Mouse (Mus musculus) hindbrain, postnatal 0 days (tissue): ENCODE data around the gene Lamc1. TPM values are rescaled to one million over a fixed set of nuclear protein-coding genes. Genes with fewer than 3 reads are reported as not detected.

ENCODE experiments used
- ATAC-seq: fragments of 200-750 bp; cut with Nextera tagmentation; 2 replicates; pipeline ENCODE4 v1.8.0; 2017; ENCODE audit warnings: mild to moderate bottlenecking, moderate TSS enrichment, moderate library complexity
- DNase-seq: peaks from one replicate; pipeline ENCODE4 v3.0.0-alpha.2; 2015; ENCODE audit warnings: low spot score
- H3K27ac ChIP-seq: fragments of 300-500 bp; sonication (generic); 2 replicates; pipeline ENCODE4 v1.5.1; 2014; ENCODE audit warnings: mild to moderate bottlenecking
- H3K27me3 ChIP-seq: fragments of 300-500 bp; sonication (generic); 2 replicates; pipeline ENCODE4 v1.6.1; 2014; ENCODE audit warnings: low read length, mixed read lengths; ENCODE audit not compliant: insufficient read depth
- H3K36me3 ChIP-seq: fragments of 300-500 bp; sonication (generic); 2 replicates; pipeline ENCODE4 v1.6.1; 2014; ENCODE audit warnings: low read length, mixed read lengths; ENCODE audit not compliant: insufficient read depth
- H3K4me1 ChIP-seq: fragments of 300-500 bp; sonication (generic); 2 replicates; pipeline ENCODE4 v1.6.1; 2014; ENCODE audit warnings: antibody characterized with exemption, low read length, mixed read lengths; ENCODE audit not compliant: insufficient read depth
- H3K4me2 ChIP-seq: fragments of 300-500 bp; sonication (generic); 2 replicates; pipeline ENCODE4 v1.6.1; 2014; ENCODE audit warnings: low read depth, mild to moderate bottlenecking, low read length, moderate library complexity, mixed read lengths
- H3K4me3 ChIP-seq: fragments of 300-500 bp; sonication (generic); 2 replicates; pipeline ENCODE4 v1.5.1; 2014; ENCODE audit warnings: low read length
- H3K9ac ChIP-seq: fragments of 300-500 bp; sonication (generic); replicated peaks from 2 replicates; pipeline ENCODE4 v1.6.1; 2014; ENCODE audit warnings: mild to moderate bottlenecking, low read length, moderate library complexity, mixed read lengths
- H3K9me3 ChIP-seq: fragments of 300-500 bp; sonication (generic); 2 replicates; pipeline ENCODE4 v1.6.1; 2016; ENCODE audit warnings: low read length, mixed read lengths
- CTCF ChIP-seq: IDR thresholded peaks from 2 replicates; pipeline ENCODE4 v1.5.1; 2016; ENCODE audit warnings: antibody characterized with exemption, control low read depth, low read depth
- WGBS: fragments of 180-500 bp; shearing (Covaris S2); extraction: QIAGEN DNeasy Blood & Tissue Kit; methylation state at CpG from one replicate; pipeline ENCODE4 v1.1.7; 2014; 5-methylcytosine and 5-hydroxymethylcytosine counted together
- polyA plus RNA-seq: library from polyadenylated mRNA; unstranded; fragments of >200 nt; fragmentation: Nextera tagmentation; extraction: Ambion mirVana; gene quantifications from 2 replicates; pipeline ENCODE4 v1.2.1, GENCODE M21; 2015
- total RNA-seq: library from RNA; depleted of rRNA; stranded (reverse); fragments of >200 nt; gene quantifications from 2 replicates; pipeline ENCODE4 v1.2.3, GENCODE M21; 2014

Gene Lamc1
- total and polyA plus RNA-seq, 2 experiments from 2014 or later = 13.5 to 52.9 TPM

GRCm38 (mm10) chr1:153197316-153197850 lies 135.2 kb downstream of the Lamc1 start:
- no peak overlapping the region for H3K4me3 ChIP-seq
- H3K9me3 ChIP-seq = no peaks in the 10 kb centered on the region
- DNase-seq = no peak
- H3K4me2 ChIP-seq = no peak overlapping the region
- no peaks in the 10 kb centered on the region for H3K36me3 ChIP-seq
- no peak for ATAC-seq
- H3K9ac ChIP-seq = no peak overlapping the region
- no peaks in the 10 kb centered on the region for H3K4me1 ChIP-seq
- no peak overlapping the region for H3K27ac ChIP-seq
- TF ChIP-seq CTCF = no peak
- WGBS = 85% methylated on average over 3 of the region's 3 CpGs
- no peaks in the 10 kb centered on the region for H3K27me3 ChIP-seq

GRCm38 (mm10) chr1:153192945-153193344 lies 139.6 kb downstream of the Lamc1 start:
- no peak overlapping the region for H3K9ac ChIP-seq
- H3K4me1 ChIP-seq = peaks cover 9% of the 10 kb centered on the region; the same call in 1 of the 2 replicates
- H3K27me3 ChIP-seq = no peaks in the 10 kb centered on the region
- H3K9me3 ChIP-seq = no peaks in the 10 kb centered on the region
- TF ChIP-seq CTCF = no peak
- no peaks in the 10 kb centered on the region for H3K36me3 ChIP-seq
- no peak overlapping the region for H3K27ac ChIP-seq
- no peak for DNase-seq
- ATAC-seq = no peak
- H3K4me3 ChIP-seq = no peak overlapping the region
- WGBS = 75% methylated on average over 6 of the region's 6 CpGs
- H3K4me2 ChIP-seq = no peak overlapping the region

GRCm38 (mm10) chr1:153192379-153192778 lies 140.2 kb downstream of the Lamc1 start:
- Histone ChIP-seq H3K4me3 (no peak overlapping the region), H3K36me3 (no peaks in the 10 kb centered on the region), H3K4me1 (peaks cover 9% of the 10 kb centered on the region; the same call in 1 of the 2 replicates), H3K27ac (no peak overlapping the region), H3K27me3 (no peaks in the 10 kb centered on the region), H3K4me2 (0 out of 2 replicates have a peak overlapping the region, but pooled peaks have one; percentile 19), H3K9me3 (no peaks in the 10 kb centered on the region), H3K9ac (no peak overlapping the region)
- ATAC-seq = no peak
- DNase-seq = no peak
- 69% methylated on average over 4 of the region's 4 CpGs for WGBS
- TF ChIP-seq CTCF = no peak

GRCm38 (mm10) chr1:153191943-153192329 lies 140.7 kb downstream of the Lamc1 start:
- Histone ChIP-seq H3K27ac (no peak overlapping the region), H3K36me3 (no peaks in the 10 kb centered on the region), H3K9ac (no peak overlapping the region), H3K4me3 (no peak overlapping the region), H3K27me3 (peaks cover 3% of the 10 kb centered on the region; the same call in 1 of the 2 replicates), H3K4me2 (0 out of 2 replicates have a peak overlapping the region, but pooled peaks have one; percentile 19), H3K4me1 (peaks cover 9% of the 10 kb centered on the region; the same call in 1 of the 2 replicates), H3K9me3 (no peaks in the 10 kb centered on the region)
- DNase-seq (peak; percentile 80), ATAC-seq (peak; percentile 61; the same call in 1 of the 2 replicates)
- WGBS = 3% methylated on average over 4 of the region's 5 CpGs
- TF ChIP-seq CTCF = no peak

GRCm38 (mm10) chr1:153191237-153191942 lies 141.2 kb downstream of the Lamc1 start:
- Histone ChIP-seq H3K4me1 (peaks cover 9% of the 10 kb centered on the region; the same call in 1 of the 2 replicates), H3K9me3 (no peaks in the 10 kb centered on the region), H3K36me3 (no peaks in the 10 kb centered on the region), H3K27ac (no peak overlapping the region), H3K27me3 (peaks cover 8% of the 10 kb centered on the region; the same call in 1 of the 2 replicates), H3K4me3 (no peak overlapping the region), H3K4me2 (0 out of 2 replicates have a peak overlapping the region, but pooled peaks have one; percentile 19), H3K9ac (no peak overlapping the region)
- no peak for TF ChIP-seq CTCF
- DNase-seq (no peak), ATAC-seq (no peak; the same call in 1 of the 2 replicates)
- WGBS = 39% methylated on average over 15 of the region's 15 CpGs

- WGBS = 63% methylated on average over 3 of the region's 3 CpGs
- no peak for TF ChIP-seq CTCF
Measured at GRCm38 (mm10) chr1:153188081-153188480, 144.5 kb downstream of the Lamc1 start.

More at GRCm38 (mm10) chr1:153188081-153188480, 144.5 kb downstream of the Lamc1 start:
- Histone ChIP-seq H3K36me3 (no peaks in the 10 kb centered on the region), H3K27ac (no peak overlapping the region), H3K4me2 (no peak overlapping the region), H3K4me3 (no peak overlapping the region), H3K4me1 (peaks cover 16% of the 10 kb centered on the region; the same call in 1 of the 2 replicates), H3K27me3 (peaks cover 13% of the 10 kb centered on the region; the same call in 1 of the 2 replicates), H3K9ac (no peak overlapping the region), H3K9me3 (no peaks in the 10 kb centered on the region)
- no peak for ATAC-seq
- no peak for DNase-seq
